Mouse (Mus musculus): ENCODE data around the gene 1700025G04Rik.

- TF ChIP-seq CTCF (conservative IDR thresholded peaks at IDR 0.05; ENCODE audit: insufficient read depth, insufficient read length, low read depth, low read length) (no peak), POLR2A (IDR thresholded peaks at IDR 0.05; ENCODE audit: low read depth, low read length) (no peak)
Measured at GRCm38 (mm10) chr1:151985056-151985455, 104.9 kb downstream of the 1700025G04Rik start.
